Mouse (Mus musculus) small intestine, adult 2 months (tissue): Measurements from ENCODE around the gene Syne1.

Experiments used
- CTCF ChIP-seq: fragments of 200-500 bp; IDR thresholded peaks from 2 replicates; pipeline ENCODE4 v1.5.1; 2012; ENCODE audit warnings: low read depth, mild to moderate bottlenecking, control low read depth, inconsistent platforms, low read length, moderate library complexity, mixed read lengths; ENCODE audit not compliant: insufficient replicate concordance, insufficient read length; ENCODE audit errors: extremely low read depth
- POLR2A ChIP-seq: fragments of 200-500 bp; IDR thresholded peaks from 2 replicates; pipeline ENCODE4 v1.6.1; 2012; ENCODE audit warnings: low read depth, mild to moderate bottlenecking, control low read depth, inconsistent platforms, low read length, moderate library complexity

- TF ChIP-seq CTCF: no peak
- TF ChIP-seq POLR2A: no peak
These were observed 322.2 kb downstream of the Syne1 start for GRCm38 (mm10) chr10:5229129-5229528.
